Mouse (Mus musculus): ENCODE measurements around the gene Rsph4a. TPM values are rescaled to one million over a fixed set of nuclear protein-coding genes. Genes with fewer than 3 reads are reported as not detected.

The Rsph4a gene
- polyA plus RNA-seq, 1 experiment from 2014 or later: not detected

GRCm38 (mm10) chr10:33950803-33951583 lies 46.1 kb downstream of the Rsph4a start, which contains the start of gene Zup1:
Zup1 (minus strand) TSS chr10:33951269.
- Histone ChIP-seq H3K36me3 (peaks cover 17% of the 10 kb centered on the region; the same call in 1 of the 2 replicates), H3K27ac (peak within 1 kb of the TSS; percentile 84), H3K27me3 (no peaks in the 10 kb centered on the region), H3K4me2 (peak within 1 kb of the TSS; percentile 74), H3K9ac (peak within 1 kb of the TSS; percentile 92), H3K4me3 (replicated peaks) (peak within 1 kb of the TSS; percentile 77), H3K9me3 (replicated peaks) (no peaks in the 10 kb centered on the region), H3K4me1 (replicated peaks) (peaks cover 17% of the 10 kb centered on the region)
- peak; percentile 97 for ATAC-seq (ENCODE audit: low read depth)
- 3% methylated on average over 42 of the region's 42 CpGs for WGBS (ENCODE audit: insufficient replicate concordance)
- peak; percentile 80 for DNase-seq

GRCm38 (mm10) chr10:33952509-33952908 lies 47.6 kb downstream of the Rsph4a start:
- DNase-seq (no peak), ATAC-seq (ENCODE audit: low read depth) (no peak)
- H3K9ac ChIP-seq: no peak overlapping the region
- no peak overlapping the region for H3K4me3 ChIP-seq (replicated peaks)
- H3K4me2 ChIP-seq: no peak overlapping the region
- H3K27me3 ChIP-seq: no peaks in the 10 kb centered on the region
- no peaks in the 10 kb centered on the region for H3K9me3 ChIP-seq (replicated peaks)
- no peak overlapping the region for H3K27ac ChIP-seq
- H3K4me1 ChIP-seq (replicated peaks): peaks cover 17% of the 10 kb centered on the region
- WGBS (ENCODE audit: insufficient replicate concordance): 62% methylated on average over 3 of the region's 3 CpGs
- H3K36me3 ChIP-seq: peaks cover 13% of the 10 kb centered on the region; the same call in 1 of the 2 replicates

Other genes with a start within 250 kb of the Rsph4a start
- gene Sult3a2, start 118.4 kb upstream of the Rsph4a start, polyA plus RNA-seq (2015; fragmentation: Nextera tagmentation; extraction: Ambion mirVana): not detected in 2 replicates
- not detected in 2 replicates for gene Sult3a1, start 47.4 kb upstream of the Rsph4a start, polyA plus RNA-seq (2015; fragmentation: Nextera tagmentation; extraction: Ambion mirVana)
- 7.8 and 9.3 TPM in 2 replicates for gene Zup1, start 46.2 kb downstream of the Rsph4a start, polyA plus RNA-seq (2015; fragmentation: Nextera tagmentation; extraction: Ambion mirVana)
- 72.8 and 84.5 TPM in 2 replicates for gene Rwdd1, start 114.5 kb downstream of the Rsph4a start, polyA plus RNA-seq (2015; fragmentation: Nextera tagmentation; extraction: Ambion mirVana)
- gene Trappc3l, start 132.5 kb downstream of the Rsph4a start, polyA plus RNA-seq (2015; fragmentation: Nextera tagmentation; extraction: Ambion mirVana): not detected in 2 replicates
- gene Calhm4, start 139.2 kb downstream of the Rsph4a start, polyA plus RNA-seq (2015; fragmentation: Nextera tagmentation; extraction: Ambion mirVana): not detected in 2 replicates
- 0.02 and 0.05 TPM in 2 replicates for gene Calhm5, start 191.4 kb downstream of the Rsph4a start, polyA plus RNA-seq (2015; fragmentation: Nextera tagmentation; extraction: Ambion mirVana)
- 1.4 and 1.6 TPM in 2 replicates for gene Calhm6, start 222.9 kb downstream of the Rsph4a start, polyA plus RNA-seq (2015; fragmentation: Nextera tagmentation; extraction: Ambion mirVana)

All from liver, embryonic 13.5 days (tissue).